Mouse (Mus musculus): ENCODE measurements around the gene Olfr223.

GRCm38 (mm10) chr11:59642420-59642819 lies 49.3 kb upstream of the Olfr223 start:
- TF ChIP-seq CTCF (IDR thresholded peaks at IDR 0.05; ENCODE audit: borderline replicate concordance, insufficient read depth, low read depth, low read length) = no peak
- no peak for TF ChIP-seq POLR2A (IDR thresholded peaks at IDR 0.05; ENCODE audit: borderline replicate concordance, insufficient read depth, low read length)
